Mouse (Mus musculus) cerebellum, adult 8-10 months (tissue): Measurements from ENCODE around the gene Snd1.

Experiments
- DNase-seq: peaks from one replicate; pipeline ENCODE4 v3.0.0; 2022

Gene Snd1

GRCm38 (mm10) chr6:28550255-28551004 is 75.5 kb downstream of the Snd1 start:
- no peak for DNase-seq

GRCm38 (mm10) chr6:28554470-28554869 is 79.5 kb downstream of the Snd1 start:
- no peak for DNase-seq

- DNase-seq: no peak
These were observed 80.1 kb downstream of the Snd1 start for GRCm38 (mm10) chr6:28555002-28555401.

GRCm38 (mm10) chr6:28555428-28555827 is 80.5 kb downstream of the Snd1 start:
- DNase-seq: no peak

GRCm38 (mm10) chr6:28557728-28558127 is 82.8 kb downstream of the Snd1 start:
- DNase-seq: no peak

GRCm38 (mm10) chr6:28559419-28559818 is 84.5 kb downstream of the Snd1 start:
- no peak for DNase-seq

- no peak for DNase-seq
These were observed 86.5 kb downstream of the Snd1 start for GRCm38 (mm10) chr6:28561291-28561995.

GRCm38 (mm10) chr6:28562323-28563044 is 87.5 kb downstream of the Snd1 start:
- no peak for DNase-seq

GRCm38 (mm10) chr6:28567978-28568377 is 93.0 kb downstream of the Snd1 start:
- no peak for DNase-seq

GRCm38 (mm10) chr6:28571946-28572345 is 97.0 kb downstream of the Snd1 start:
- no peak for DNase-seq

- no peak for DNase-seq
These were observed 98.2 kb downstream of the Snd1 start for GRCm38 (mm10) chr6:28572991-28573759.

GRCm38 (mm10) chr6:28576356-28577264 is 101.7 kb downstream of the Snd1 start:
- peak; percentile 51 for DNase-seq

- DNase-seq: no peak
These were observed 107.9 kb downstream of the Snd1 start for GRCm38 (mm10) chr6:28582847-28583246.

GRCm38 (mm10) chr6:28583399-28583798 is 108.5 kb downstream of the Snd1 start:
- no peak for DNase-seq

- DNase-seq: no peak
These were observed 111.9 kb downstream of the Snd1 start for GRCm38 (mm10) chr6:28586806-28587205.

GRCm38 (mm10) chr6:28588494-28589171 is 113.7 kb downstream of the Snd1 start:
- DNase-seq: no peak

- no peak for DNase-seq
These were observed 117.5 kb downstream of the Snd1 start for GRCm38 (mm10) chr6:28592323-28592893.

GRCm38 (mm10) chr6:28593708-28594107 is 118.8 kb downstream of the Snd1 start:
- DNase-seq: no peak

- DNase-seq: no peak
These were observed 119.8 kb downstream of the Snd1 start for GRCm38 (mm10) chr6:28594759-28595158.

- DNase-seq: no peak
These were observed 120.3 kb downstream of the Snd1 start for GRCm38 (mm10) chr6:28595231-28595630.

- no peak for DNase-seq
These were observed 122.3 kb downstream of the Snd1 start for GRCm38 (mm10) chr6:28597266-28597665.
